Mouse (Mus musculus): ENCODE measurements around the gene Anapc2. TPM values are rescaled to one million over a fixed set of nuclear protein-coding genes. Genes with fewer than 3 reads are reported as not detected.

The Anapc2 gene
- polyA plus RNA-seq, 1 experiment: 103 TPM

DNA sequence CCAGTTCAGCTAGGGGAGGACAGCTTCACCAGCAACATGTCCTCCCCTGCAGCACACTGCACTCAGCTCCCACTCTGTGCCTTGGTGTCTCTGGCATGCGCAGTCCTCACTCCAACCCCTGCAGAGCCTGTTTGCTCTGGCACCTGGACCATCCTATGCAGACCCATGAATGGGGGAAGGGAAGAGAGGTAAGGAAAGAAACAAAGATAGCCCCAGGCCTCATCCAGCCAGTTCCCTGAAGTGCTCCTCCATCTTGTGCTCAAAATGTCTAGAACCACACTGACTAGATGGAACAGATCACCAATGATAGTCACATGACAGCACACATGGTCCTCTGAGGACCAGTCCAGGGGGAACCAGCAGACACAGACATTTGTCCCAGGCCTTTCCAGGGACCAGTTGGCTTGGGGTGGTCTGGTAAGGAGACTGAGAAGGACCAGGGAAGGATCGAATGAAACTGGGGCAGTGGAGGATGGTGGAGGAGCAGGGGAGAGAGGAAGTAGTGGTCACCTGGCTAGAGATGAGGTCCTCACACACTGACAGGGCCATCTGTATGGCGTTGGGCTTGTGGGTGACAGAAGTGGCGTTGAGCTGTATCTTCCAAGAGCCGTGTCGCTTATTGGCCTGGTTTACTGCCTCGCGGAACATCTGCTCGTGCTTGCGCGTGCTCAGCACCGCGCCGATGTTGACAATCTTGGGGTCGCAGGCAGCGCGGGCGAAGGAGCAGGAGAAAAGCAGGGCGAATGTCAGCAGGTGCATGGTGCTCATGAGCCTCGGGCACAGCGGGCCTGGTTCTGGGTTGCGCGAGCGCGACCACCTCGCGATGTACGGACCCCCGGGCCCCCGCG, 46.1 kb downstream of the Anapc2 start:
- H3K27me3 ChIP-seq (ENCODE audit: control insufficient read depth, insufficient read depth, low read length): no peaks in the 10 kb centered on the region
- TF ChIP-seq CTCF (IDR thresholded peaks at IDR 0.05; ENCODE audit: borderline replicate concordance, insufficient read depth, low read depth, low read length) (no peak), POLR2A (IDR thresholded peaks at IDR 0.05; ENCODE audit: borderline replicate concordance, insufficient read depth, low read length) (peak; percentile 50; the same call in 1 of the 2 replicates)
- peaks cover 17% of the 10 kb centered on the region for H3K4me1 ChIP-seq (ENCODE audit: control insufficient read depth, insufficient read depth, low read length)
- H3K4me3 ChIP-seq (replicated peaks; ENCODE audit: insufficient read depth, low read depth, low read length): peak overlapping the region; percentile 68
- under 1% methylated on average over 31 of the region's 31 CpGs for WGBS
- peak; percentile 79 to 81 for DNase-seq
- peak overlapping the region; percentile 87 for H3K27ac ChIP-seq (ENCODE audit: insufficient read depth, low read length)

DNA sequence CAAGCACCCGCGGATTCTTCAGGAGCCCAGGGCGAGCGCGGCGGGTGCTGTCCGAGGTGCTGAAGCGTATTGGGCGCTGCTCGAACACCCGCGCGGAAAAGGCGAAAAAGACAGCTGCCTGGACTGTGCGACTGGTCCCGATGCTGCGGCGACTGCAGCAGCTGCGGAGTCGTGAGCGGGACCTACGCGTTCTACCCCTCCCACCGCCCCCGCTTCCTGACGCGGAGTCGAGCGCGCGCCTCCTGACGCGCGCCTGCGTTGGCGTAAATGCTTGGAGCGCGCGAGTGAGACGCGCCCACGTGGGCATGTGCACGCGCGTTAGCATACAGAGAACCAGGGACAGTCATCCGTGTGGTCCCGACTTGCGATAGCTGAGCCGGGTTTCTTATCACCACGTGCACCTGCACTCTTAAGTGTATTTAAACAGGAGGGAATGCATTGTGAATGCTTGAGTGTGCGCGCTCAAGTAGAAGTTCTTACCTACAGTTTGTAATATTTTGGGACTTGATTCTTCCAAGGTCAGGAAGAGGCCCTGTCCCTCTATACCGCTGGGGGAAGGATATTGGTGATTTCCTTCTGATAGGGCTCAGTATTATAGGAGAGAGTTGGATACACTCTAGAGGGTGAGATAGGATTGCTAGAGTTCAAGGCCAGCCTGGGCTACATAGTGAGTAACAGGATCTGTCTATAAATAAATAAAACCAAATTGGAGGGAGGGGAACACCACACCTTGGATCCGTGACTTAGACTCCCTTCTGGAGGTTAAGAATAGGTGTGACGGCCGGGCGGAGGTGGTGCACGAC, 46.9 kb downstream of the Anapc2 start, which contains the start of gene Grin1:
Gene Grin1 (minus strand): TSS at position 217 of the 803 bp plus-strand sequence.
- WGBS: 9% methylated on average over 58 of the region's 58 CpGs
- H3K4me1 ChIP-seq (ENCODE audit: control insufficient read depth, insufficient read depth, low read length): peaks cover 14% of the 10 kb centered on the region
- peak; percentile 97 for TF ChIP-seq POLR2A (IDR thresholded peaks at IDR 0.05; ENCODE audit: borderline replicate concordance, insufficient read depth, low read length)
- no peak for TF ChIP-seq CTCF (IDR thresholded peaks at IDR 0.05; ENCODE audit: borderline replicate concordance, insufficient read depth, low read depth, low read length)
- peak; percentile 89 to 92 for DNase-seq
- H3K27me3 ChIP-seq (ENCODE audit: control insufficient read depth, insufficient read depth, low read length): no peaks in the 10 kb centered on the region
- H3K27ac ChIP-seq (ENCODE audit: insufficient read depth, low read length): peak within 1 kb of the TSS; percentile 87
- peak within 1 kb of the TSS; percentile 68 for H3K4me3 ChIP-seq (replicated peaks; ENCODE audit: insufficient read depth, low read depth, low read length)

DNA sequence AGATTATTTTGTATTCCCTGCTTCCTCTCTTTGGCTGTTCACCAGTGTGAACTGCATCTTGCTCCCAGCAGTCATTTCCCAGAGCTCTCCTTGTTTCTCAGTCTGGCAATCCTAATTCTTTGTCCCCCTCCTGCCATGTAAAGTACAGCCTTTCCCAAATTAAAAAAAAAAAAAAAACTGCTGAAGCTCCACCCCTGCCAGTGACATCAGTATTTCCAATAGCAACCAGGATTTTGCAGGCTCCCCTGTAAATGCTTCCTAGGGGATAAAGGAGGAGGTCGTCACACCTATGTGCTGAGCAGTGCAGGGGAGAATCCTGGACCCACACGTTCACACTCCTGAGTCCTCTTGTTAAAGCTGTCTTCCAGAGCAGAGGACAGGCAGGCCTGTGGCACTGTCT, 47.8 kb downstream of the Anapc2 start:
- Histone ChIP-seq H3K27me3 (ENCODE audit: control insufficient read depth, insufficient read depth, low read length) (no peaks in the 10 kb centered on the region), H3K4me3 (replicated peaks; ENCODE audit: insufficient read depth, low read depth, low read length) (no peak overlapping the region), H3K4me1 (ENCODE audit: control insufficient read depth, insufficient read depth, low read length) (peaks cover 10% of the 10 kb centered on the region), H3K27ac (ENCODE audit: insufficient read depth, low read length) (no peak overlapping the region)
- WGBS: 46% methylated on average over 2 of the region's 2 CpGs
- no peak for DNase-seq
- TF ChIP-seq POLR2A (IDR thresholded peaks at IDR 0.05; ENCODE audit: borderline replicate concordance, insufficient read depth, low read length): no peak
- TF ChIP-seq CTCF (IDR thresholded peaks at IDR 0.05; ENCODE audit: borderline replicate concordance, insufficient read depth, low read depth, low read length): no peak

DNA sequence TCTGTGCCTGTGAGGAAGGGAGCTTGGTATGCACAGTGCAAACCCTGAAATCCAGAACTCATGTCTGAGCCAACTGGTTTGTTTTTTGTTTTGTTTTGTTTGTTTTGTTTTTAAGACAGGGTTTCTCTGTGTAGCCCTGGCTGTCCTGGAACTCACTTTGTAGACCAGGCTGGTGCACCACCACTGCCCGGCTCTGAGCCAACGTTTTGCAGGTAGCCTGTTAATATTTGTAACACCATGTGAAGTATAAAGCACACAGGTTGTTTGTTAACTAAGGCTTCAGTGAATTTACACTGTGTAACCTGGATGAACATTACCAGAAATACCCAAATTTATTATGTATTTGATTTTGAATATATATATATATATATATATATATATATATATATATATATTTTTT, 53.8 kb downstream of the Anapc2 start:
- no peak overlapping the region for H3K27ac ChIP-seq (ENCODE audit: insufficient read depth, low read length)
- 76% methylated on average over 2 of the region's 2 CpGs for WGBS
- no peak for DNase-seq
- TF ChIP-seq CTCF (IDR thresholded peaks at IDR 0.05; ENCODE audit: borderline replicate concordance, insufficient read depth, low read depth, low read length) (no peak), POLR2A (IDR thresholded peaks at IDR 0.05; ENCODE audit: borderline replicate concordance, insufficient read depth, low read length) (no peak)
- H3K4me1 ChIP-seq (ENCODE audit: control insufficient read depth, insufficient read depth, low read length): no peaks in the 10 kb centered on the region
- H3K4me3 ChIP-seq (replicated peaks; ENCODE audit: insufficient read depth, low read depth, low read length): no peak overlapping the region
- no peaks in the 10 kb centered on the region for H3K27me3 ChIP-seq (ENCODE audit: control insufficient read depth, insufficient read depth, low read length)

DNA sequence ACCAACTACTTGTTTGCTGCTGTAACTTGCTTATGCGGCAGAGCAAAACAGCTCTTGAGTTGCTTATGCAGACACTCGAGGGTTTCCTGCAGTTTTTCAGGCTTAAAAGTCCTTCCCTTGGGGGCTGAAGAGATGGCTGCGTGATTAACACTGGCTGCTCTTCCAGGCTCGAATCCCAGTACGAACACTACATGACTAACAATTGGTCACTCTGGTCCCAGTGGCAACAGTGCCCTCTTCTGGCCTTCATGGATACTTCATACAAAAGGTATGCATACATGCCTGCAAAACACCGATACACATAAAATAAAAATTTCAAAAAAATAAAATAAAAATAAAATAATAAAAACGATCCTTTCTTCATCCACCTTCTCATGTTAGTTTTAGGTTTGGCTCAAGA, 56.2 kb downstream of the Anapc2 start:
- Histone ChIP-seq H3K4me3 (replicated peaks; ENCODE audit: insufficient read depth, low read depth, low read length) (no peak overlapping the region), H3K27ac (ENCODE audit: insufficient read depth, low read length) (no peak overlapping the region), H3K27me3 (ENCODE audit: control insufficient read depth, insufficient read depth, low read length) (no peaks in the 10 kb centered on the region), H3K4me1 (ENCODE audit: control insufficient read depth, insufficient read depth, low read length) (peaks cover 2% of the 10 kb centered on the region; the same call in 1 of the 2 replicates)
- peak; percentile 54 to 63 for DNase-seq
- TF ChIP-seq POLR2A (IDR thresholded peaks at IDR 0.05; ENCODE audit: borderline replicate concordance, insufficient read depth, low read length) (no peak), CTCF (IDR thresholded peaks at IDR 0.05; ENCODE audit: borderline replicate concordance, insufficient read depth, low read depth, low read length) (peak; percentile 75)
- 22% methylated on average over 7 of the region's 7 CpGs for WGBS

DNA sequence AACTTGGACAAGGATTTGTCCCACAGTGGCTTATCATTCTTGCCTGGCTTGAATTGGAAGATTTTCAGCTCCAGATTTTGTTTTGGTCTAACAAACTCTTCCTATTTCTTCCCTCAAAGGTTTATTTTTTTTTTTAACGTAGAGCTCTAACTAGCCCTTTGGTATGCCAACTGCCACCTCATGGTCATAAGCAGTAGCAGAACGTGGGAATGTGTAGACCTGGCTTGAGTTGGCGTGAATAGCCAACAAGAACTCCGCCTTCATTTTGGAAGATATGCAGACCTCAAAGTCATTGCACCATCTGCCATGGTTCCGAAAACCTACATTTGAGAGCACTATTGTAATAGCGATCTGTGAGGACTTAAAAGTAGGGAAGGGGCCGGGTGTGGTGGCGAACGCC, 59.2 kb downstream of the Anapc2 start:
- no peaks in the 10 kb centered on the region for H3K27me3 ChIP-seq (ENCODE audit: control insufficient read depth, insufficient read depth, low read length)
- H3K4me1 ChIP-seq (ENCODE audit: control insufficient read depth, insufficient read depth, low read length): peaks cover 4% of the 10 kb centered on the region; the same call in 1 of the 2 replicates
- H3K27ac ChIP-seq (ENCODE audit: insufficient read depth, low read length): no peak overlapping the region
- TF ChIP-seq POLR2A (IDR thresholded peaks at IDR 0.05; ENCODE audit: borderline replicate concordance, insufficient read depth, low read length) (no peak), CTCF (IDR thresholded peaks at IDR 0.05; ENCODE audit: borderline replicate concordance, insufficient read depth, low read depth, low read length) (no peak)
- no peak for DNase-seq
- no peak overlapping the region for H3K4me3 ChIP-seq (replicated peaks; ENCODE audit: insufficient read depth, low read depth, low read length)
- 30% methylated on average over 9 of the region's 9 CpGs for WGBS

DNA sequence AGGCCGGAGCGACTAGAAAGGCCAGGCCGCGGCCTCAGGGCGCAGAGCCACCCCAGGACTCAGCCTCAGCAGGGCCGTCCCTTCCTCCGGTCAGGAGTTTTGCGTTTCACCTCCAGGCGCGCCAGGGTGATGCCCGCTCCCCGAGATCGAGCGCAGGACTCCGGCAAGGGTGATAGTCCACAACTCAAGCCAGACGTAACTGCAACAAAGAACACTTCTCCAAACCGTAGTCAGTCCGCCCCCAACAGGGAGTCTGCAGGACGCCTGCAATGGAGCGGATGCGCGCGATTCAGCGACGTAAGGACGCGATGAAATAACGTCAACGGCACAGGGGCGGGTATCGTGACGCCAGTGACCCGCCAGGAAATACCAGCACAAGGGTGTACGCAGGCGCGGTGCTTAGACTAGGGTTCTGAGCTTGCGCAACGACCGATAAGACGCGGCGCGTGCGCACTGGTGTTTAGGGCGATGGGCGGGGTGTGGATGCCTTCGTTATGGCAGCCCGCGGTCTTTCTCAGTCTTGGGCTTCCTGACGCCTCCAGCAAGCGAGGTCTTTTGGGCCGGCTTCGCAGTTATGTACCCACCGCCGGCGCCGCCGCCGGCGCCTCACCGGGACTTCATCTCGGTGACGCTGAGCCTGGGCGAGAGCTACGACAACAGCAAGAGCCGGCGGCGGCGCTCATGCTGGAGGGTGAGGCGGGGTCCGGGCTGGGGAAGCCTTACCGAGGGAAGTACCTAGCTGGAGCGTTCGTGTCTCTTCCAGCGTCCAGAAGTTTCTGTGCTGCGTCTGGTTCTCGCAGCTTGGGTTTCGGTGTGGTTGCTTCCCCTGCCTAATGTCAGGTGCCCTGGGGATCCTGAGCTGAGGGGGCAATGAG, 60.2 kb downstream of the Anapc2 start, which contains the start of gene Man1b1:
Gene Man1b1 (plus strand): TSS at position 53 of the 875 bp plus-strand sequence.
- Histone ChIP-seq H3K4me1 (ENCODE audit: control insufficient read depth, insufficient read depth, low read length) (peaks cover 4% of the 10 kb centered on the region; the same call in 1 of the 2 replicates), H3K4me3 (replicated peaks; ENCODE audit: insufficient read depth, low read depth, low read length) (peak within 1 kb of the TSS; percentile 63), H3K27ac (ENCODE audit: insufficient read depth, low read length) (peak within 1 kb of the TSS; percentile 20), H3K27me3 (ENCODE audit: control insufficient read depth, insufficient read depth, low read length) (no peaks in the 10 kb centered on the region)
- under 1% methylated on average over 78 of the region's 78 CpGs for WGBS
- TF ChIP-seq CTCF (IDR thresholded peaks at IDR 0.05; ENCODE audit: borderline replicate concordance, insufficient read depth, low read depth, low read length) (no peak), POLR2A (IDR thresholded peaks at IDR 0.05; ENCODE audit: borderline replicate concordance, insufficient read depth, low read length) (peak; percentile 95)
- peak; percentile 99 for DNase-seq

All from cerebellum, adult 2 months (tissue).